Mouse (Mus musculus): ENCODE measurements around the gene Tap2.

The Tap2 gene

GRCm38 (mm10) chr17:34203444-34203843, at the start of gene Tap2:
TSS of gene Tap2 (plus strand) at chr17:34203527.
- no peak for DNase-seq (ENCODE audit: low spot score)

DNA sequence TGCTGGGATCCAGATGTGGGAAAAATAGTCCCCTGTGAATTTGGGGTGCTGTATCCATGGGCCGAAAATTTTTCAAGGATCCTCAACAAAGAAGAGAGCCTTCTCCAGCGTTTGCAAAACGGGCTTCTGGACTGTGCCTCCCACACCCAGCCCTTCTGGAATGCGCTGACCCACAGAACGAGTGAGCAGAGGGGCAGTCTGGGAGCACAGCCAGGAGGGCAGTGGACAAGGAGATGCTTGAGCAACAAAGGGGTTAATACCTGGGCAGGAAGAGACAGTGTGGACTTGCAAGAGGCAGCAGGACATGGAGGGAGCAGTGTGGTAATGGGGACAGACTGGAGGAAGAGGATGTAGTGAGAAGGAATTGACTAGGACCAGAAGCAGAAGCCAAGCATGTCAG, 47.8 kb upstream of the Tap2 start:
- DNase-seq (ENCODE audit: low spot score), result no peak

- no peak for DNase-seq (ENCODE audit: low spot score)
These were observed 39.0 kb upstream of the Tap2 start for GRCm38 (mm10) chr17:34164202-34164895.

DNA sequence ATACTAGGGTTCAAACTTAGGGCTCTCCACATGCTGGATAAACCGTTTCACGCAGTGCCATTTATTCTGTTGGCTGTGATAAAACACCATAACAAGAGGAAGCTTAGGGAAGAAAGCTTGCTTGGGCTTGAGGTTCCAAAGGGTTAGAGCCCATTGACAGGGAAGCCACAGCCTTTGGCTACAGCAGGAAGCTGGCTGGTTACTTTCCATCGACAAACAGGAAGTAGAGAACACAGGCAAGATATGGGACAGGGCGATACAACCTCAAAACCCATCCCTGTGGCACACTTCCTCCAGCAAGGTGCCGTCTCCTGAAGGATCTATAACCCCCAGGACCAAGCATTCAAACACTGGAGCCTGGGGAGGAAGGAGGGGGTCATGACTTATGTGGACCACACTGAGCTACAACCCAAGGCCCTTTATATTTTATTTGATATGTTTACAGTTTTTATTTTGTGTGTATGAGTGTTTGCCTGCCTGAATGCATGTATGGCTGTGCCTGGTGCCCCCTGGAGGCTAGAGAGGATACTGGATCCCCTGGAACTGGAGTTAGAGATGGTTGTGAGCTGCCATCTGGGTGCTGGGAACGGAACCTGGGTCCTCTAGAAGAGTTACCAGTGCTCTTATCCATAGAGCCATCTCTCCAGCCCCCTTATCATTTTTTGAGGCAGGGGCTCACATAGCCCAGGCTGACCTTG, 38.1 kb upstream of the Tap2 start:
- DNase-seq (ENCODE audit: low spot score), result no peak

DNA sequence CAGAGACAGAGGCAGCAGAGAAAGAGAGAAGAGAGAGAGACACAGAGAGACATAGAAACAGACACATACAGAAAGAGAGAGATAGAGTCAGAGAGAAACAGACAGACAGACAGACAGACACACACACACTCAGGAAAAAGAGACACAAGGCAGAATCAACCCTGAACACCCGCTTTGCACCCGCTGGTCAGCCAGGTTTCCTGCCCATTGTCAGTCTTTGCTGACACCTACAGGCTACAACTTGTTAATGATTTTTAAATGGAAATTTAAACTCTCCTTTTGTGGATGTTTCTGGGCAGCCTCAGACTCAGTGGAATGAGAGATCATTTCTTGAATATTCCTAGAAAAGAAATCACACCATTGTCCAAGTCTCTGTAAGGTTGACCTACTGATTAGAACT, 34.0 kb upstream of the Tap2 start:
- DNase-seq (ENCODE audit: low spot score), result peak; percentile 16

DNA sequence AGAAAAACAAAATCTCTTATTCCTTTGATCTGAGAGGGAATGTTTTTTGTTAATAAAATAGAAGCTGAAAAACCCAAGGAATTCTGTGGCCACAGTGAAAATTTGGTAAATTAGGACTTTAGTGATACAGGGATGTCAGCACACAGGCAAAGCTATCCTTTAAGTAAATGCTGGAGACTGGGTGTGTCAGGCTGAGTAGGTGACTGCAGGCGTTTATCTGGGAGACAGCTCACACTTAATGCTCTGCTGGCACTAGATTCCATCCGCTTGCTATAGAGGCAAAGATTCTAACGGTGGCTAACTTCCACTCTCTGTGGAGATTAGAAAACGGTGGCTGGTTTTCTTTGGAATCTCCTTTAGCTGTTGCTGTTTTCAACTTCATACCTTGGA, 32.8 kb upstream of the Tap2 start:
- DNase-seq (ENCODE audit: low spot score), result no peak

- peak; percentile 66 for DNase-seq (ENCODE audit: low spot score)
These were observed 32.3 kb upstream of the Tap2 start for GRCm38 (mm10) chr17:34170877-34171498.

DNA sequence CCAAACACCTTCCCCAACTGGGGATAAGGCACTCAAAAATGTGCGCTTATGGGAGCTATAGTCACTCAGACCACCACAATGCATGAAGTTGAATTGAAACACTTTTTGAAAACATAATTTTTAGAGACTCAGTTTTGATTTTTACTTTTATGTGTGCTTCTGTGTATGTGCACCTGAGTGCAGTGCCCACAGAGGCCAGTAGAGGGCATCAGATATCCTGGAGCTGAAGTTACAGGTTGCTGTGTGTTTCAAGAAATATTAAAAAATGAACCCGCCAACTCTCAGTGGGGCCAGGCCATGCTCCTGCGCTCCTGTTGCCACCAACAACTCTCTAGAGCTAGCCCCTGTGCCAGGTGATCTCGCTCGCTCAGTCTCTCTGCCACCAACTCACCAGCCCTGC, 30.8 kb upstream of the Tap2 start:
- no peak for DNase-seq (ENCODE audit: low spot score)

DNA sequence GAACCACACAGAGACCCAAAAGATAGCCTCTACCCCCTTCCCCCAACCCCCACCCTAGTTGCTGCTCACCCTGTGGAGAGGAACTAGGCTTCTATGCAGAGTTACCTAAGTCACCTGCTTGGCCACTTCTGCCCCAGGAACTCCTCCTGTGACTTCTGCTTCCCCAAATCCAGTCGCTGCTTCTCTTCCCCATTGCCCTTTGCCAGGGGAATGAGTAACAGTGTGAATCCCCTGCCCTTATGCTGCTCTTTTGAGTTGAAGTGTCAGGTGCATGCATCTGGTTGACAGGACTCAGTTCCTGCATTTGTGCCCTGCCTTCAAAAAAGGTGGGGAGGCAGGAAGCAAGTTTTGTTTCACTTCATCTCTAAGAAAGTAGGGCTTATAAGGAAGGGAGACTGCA, 29.3 kb upstream of the Tap2 start:
- no peak for DNase-seq (ENCODE audit: low spot score)

DNA sequence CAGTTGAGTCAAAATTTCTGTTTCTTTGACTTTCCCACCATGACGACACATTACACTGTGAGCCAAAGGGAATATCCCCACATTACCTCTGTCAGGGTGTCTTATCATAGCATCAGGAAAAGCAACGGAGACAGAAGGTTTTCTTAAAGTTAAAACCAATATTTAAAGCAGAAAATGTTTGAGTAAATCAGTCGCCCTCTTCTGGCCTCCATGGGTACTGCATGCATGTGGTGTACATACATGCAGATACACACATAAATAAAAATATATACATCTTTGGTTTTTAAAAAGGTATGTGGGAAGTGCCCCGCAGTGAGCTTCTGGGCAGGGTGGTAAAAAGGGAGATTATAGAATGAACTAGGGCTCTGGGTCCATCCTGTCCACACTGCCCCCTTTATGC, 26.1 kb upstream of the Tap2 start:
- DNase-seq (ENCODE audit: low spot score), result no peak

- DNase-seq (ENCODE audit: low spot score), result no peak
These were observed 24.3 kb upstream of the Tap2 start for GRCm38 (mm10) chr17:34179019-34179418.

- no peak for DNase-seq (ENCODE audit: low spot score)
These were observed 23.1 kb upstream of the Tap2 start for GRCm38 (mm10) chr17:34179913-34180859.

DNA sequence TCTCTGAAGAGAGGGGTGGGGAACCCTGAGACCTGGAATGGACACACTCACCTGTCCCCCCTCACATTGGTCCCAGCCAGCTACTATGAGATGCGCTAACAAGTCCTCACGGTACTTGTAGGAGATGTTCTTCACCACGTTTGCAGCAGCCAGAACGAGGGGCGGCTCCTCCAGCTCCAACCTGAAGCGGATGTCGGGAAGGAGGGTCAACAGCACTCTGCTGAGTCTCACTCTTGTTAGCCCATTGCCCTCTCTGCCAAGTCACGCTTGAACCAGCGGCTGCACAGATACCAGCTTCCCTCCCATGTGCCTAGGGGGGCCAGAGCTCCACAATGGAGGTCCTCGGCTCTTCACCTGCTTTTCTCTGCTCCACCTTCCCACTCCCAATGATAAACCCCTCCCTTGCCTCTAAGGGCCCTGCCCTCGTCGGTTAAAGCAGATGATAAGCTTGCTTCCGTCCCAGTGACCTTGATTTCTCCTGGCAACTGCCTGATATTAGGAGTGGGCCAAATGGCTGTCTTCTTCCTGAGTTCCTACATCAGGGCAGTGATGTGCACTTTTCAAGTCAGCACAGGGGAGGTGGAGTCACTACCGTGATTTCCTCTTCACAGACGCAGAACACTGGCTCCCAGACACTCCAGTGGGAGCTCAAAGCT, 19.6 kb upstream of the Tap2 start:
- no peak for DNase-seq (ENCODE audit: low spot score)

GRCm38 (mm10) chr17:34185526-34185925, 17.8 kb upstream of the Tap2 start:
- DNase-seq (ENCODE audit: low spot score), result no peak

DNA sequence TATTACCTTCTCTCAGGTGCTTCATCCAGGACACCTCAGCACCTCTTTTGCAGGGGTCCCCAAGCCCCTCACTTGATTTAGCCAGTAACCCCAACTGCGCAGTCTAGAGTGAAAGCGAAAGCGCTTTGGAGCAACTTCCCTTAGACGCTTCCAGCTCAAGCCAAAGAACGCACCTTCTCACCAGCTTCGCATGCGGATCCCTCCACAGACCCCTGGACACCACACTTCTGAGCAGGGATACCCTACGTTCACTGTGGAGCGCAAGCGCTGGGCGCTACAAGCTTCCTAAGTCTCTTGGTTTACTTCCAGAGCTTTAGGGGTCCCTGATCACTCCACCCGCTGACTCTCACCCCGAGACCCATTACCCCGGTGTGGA, 16.5 kb upstream of the Tap2 start:
- DNase-seq (ENCODE audit: low spot score), result no peak

GRCm38 (mm10) chr17:34187261-34187916, 15.9 kb upstream of the Tap2 start, which contains the start of the genes Tap1 and Psmb9:
TSS of gene Tap1 (plus strand) at chr17:34187553.
TSS of gene Psmb9 (minus strand) at chr17:34187764.
- DNase-seq (ENCODE audit: low spot score), result peak; percentile 91

GRCm38 (mm10) chr17:34188010-34188409, 15.3 kb upstream of the Tap2 start:
- no peak for DNase-seq (ENCODE audit: low spot score)

DNA sequence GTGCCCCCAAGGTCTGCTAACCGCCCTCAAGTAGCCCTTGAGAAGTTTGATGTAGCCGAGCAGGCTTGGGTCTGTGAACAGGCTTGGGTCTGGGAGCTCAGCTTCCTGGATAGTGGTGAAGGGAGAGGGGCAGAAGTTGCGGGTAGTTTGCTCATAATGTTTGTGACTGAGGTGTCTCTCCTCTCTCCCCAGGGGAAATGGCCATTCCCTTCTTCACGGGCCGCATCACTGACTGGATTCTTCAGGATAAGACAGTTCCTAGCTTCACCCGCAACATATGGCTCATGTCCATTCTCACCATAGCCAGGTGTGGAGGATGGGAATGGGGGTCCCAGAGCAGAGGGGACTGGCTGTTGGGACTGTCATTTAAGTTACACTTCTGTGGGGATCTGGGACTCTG, 14.3 kb upstream of the Tap2 start:
- no peak for DNase-seq (ENCODE audit: low spot score)

GRCm38 (mm10) chr17:34192852-34193251, 10.5 kb upstream of the Tap2 start:
- DNase-seq (ENCODE audit: low spot score), result no peak

DNA sequence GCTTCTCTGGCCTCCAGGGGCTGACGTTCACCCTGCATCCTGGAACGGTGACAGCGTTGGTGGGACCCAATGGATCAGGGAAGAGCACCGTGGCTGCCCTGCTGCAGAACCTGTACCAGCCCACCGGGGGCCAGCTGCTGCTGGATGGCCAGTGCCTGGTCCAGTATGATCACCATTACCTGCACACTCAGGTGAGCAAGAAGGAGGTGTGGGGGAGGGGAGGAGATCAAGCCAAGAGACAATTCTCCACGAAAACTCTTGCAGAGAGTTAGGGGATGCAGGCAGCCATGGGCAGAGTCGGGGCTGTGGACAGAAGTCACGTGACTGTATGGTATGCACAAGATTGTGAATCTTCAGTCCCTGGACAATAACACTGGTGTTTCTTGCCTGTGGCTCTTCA, 9.9 kb upstream of the Tap2 start:
- no peak for DNase-seq (ENCODE audit: low spot score)

DNA sequence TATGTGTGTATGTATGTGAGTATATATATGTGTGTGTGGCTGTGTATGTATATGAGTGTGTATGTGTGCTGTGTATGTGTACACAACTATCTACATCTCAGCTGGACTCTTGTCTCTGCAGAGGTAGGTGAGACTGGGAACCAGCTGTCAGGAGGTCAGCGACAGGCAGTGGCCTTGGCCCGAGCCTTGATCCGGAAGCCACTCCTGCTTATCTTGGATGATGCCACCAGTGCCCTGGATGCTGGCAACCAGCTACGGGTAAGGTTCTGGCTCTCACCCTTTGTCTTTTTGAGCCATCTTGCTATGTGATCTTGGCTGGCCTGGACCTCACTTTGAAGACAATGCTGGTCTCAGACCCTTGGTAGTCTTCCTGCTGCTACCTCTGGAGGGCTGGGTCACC, 8.6 kb upstream of the Tap2 start:
- DNase-seq (ENCODE audit: low spot score), result no peak

All from left cerebral cortex, adult 11 months (tissue).